Mouse (Mus musculus): ENCODE data around the gene Cth. TPM values are rescaled to one million over a fixed set of nuclear protein-coding genes. Genes with fewer than 3 reads are reported as not detected.

Cth gene
- polyA plus RNA-seq, 1 experiment from 2014 or later, result 16.8 TPM

DNA sequence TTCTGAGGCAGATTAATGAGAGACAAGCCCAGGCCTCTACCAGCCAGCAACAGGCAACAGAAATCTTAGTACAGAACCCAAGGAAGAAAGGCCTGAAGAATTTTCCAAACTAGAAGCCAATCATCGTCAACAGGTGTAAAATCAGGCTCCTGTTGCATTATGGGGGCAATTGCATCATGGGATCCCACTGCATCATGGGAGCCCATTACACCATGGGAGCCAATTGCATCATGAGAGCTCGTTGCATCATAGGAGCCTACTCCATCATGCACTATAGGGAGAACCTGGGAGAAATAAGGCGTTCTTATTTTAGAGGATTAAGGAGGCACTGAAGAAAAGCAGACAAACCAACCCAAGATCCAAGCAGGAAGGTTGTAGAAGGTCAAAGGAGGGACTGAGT, 27.2 kb downstream of the Cth start:
- Histone ChIP-seq H3K4me1 (no peaks in the 10 kb centered on the region), H3K9me3 (replicated peaks) (no peaks in the 10 kb centered on the region), H3K36me3 (no peaks in the 10 kb centered on the region), H3K27ac (replicated peaks) (no peak overlapping the region), H3K27me3 (ENCODE audit: low read depth, poor library complexity, severe bottlenecking) (no peaks in the 10 kb centered on the region), H3K4me3 (no peak overlapping the region)
- DNase-seq (ENCODE audit: low spot score), result no peak
- 90% methylated on average over 3 of the region's 3 CpGs for WGBS

- H3K27ac ChIP-seq (replicated peaks), result no peak overlapping the region
- no peaks in the 10 kb centered on the region for H3K4me1 ChIP-seq
- H3K9me3 ChIP-seq (replicated peaks), result no peaks in the 10 kb centered on the region
- no peaks in the 10 kb centered on the region for H3K36me3 ChIP-seq
- H3K4me3 ChIP-seq, result no peak overlapping the region
- DNase-seq (ENCODE audit: low spot score), result no peak
- no peaks in the 10 kb centered on the region for H3K27me3 ChIP-seq (ENCODE audit: low read depth, poor library complexity, severe bottlenecking)
Observed at GRCm38 (mm10) chr3:157891819-157892218, 33.1 kb downstream of the Cth start.

GRCm38 (mm10) chr3:157884081-157884643, 40.7 kb downstream of the Cth start:
- no peak for DNase-seq (ENCODE audit: low spot score)
- Histone ChIP-seq H3K36me3 (no peaks in the 10 kb centered on the region), H3K27me3 (ENCODE audit: low read depth, poor library complexity, severe bottlenecking) (no peaks in the 10 kb centered on the region), H3K27ac (replicated peaks) (no peak overlapping the region), H3K9me3 (replicated peaks) (no peaks in the 10 kb centered on the region), H3K4me1 (no peaks in the 10 kb centered on the region), H3K4me3 (no peak overlapping the region)
- WGBS, result 91% methylated on average over 6 of the region's 6 CpGs

DNA sequence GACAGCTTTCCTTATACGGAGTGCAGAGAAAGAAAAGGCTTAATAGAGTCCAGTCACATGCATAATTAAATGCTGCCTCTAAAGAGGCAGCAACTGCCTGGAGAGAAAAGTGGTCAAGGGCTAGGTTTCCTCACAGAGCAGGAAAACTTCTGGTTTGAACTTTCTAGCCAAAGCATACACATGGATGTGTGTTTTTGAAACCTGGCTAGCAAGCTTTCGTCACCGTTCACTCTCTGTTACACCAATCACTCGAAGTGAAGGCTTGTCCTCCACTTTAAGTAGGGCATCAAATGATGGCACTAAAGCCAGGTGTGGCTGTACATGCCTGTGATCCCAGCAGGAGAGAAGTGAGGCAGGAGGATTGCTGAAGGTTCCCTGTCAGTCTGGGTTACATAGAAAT, 41.8 kb downstream of the Cth start:
- Histone ChIP-seq H3K4me3 (no peak overlapping the region), H3K27me3 (ENCODE audit: low read depth, poor library complexity, severe bottlenecking) (no peaks in the 10 kb centered on the region), H3K36me3 (no peaks in the 10 kb centered on the region), H3K9me3 (replicated peaks) (no peaks in the 10 kb centered on the region), H3K4me1 (no peaks in the 10 kb centered on the region), H3K27ac (replicated peaks) (no peak overlapping the region)
- 83% methylated on average over 4 of the region's 4 CpGs for WGBS
- DNase-seq (ENCODE audit: low spot score), result no peak

DNA sequence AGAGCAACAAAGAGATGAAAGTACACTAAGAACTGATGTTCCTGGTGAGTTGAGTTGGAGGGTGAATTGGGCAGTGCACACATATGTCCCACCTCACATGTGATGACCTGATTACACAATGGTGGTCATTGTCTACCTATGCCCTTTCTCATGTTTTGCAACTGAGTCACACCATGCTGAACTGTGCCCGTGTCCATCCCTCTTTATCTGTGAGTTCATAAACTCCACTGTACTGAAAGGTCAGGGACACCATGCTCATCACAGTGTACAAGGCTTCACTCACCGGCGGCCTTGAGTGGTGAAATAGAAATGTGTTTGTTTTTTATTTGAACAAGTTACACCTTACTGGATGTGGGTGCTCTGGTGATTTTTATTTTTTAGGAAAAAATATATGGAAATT, 42.9 kb downstream of the Cth start:
- H3K36me3 ChIP-seq, result no peaks in the 10 kb centered on the region
- no peak for DNase-seq (ENCODE audit: low spot score)
- no peaks in the 10 kb centered on the region for H3K4me1 ChIP-seq
- no peaks in the 10 kb centered on the region for H3K9me3 ChIP-seq (replicated peaks)
- no peak overlapping the region for H3K27ac ChIP-seq (replicated peaks)
- no peaks in the 10 kb centered on the region for H3K27me3 ChIP-seq (ENCODE audit: low read depth, poor library complexity, severe bottlenecking)
- WGBS, result 91% methylated on average over 3 of the region's 3 CpGs
- no peak overlapping the region for H3K4me3 ChIP-seq

- Histone ChIP-seq H3K27ac (replicated peaks) (no peak overlapping the region), H3K36me3 (no peaks in the 10 kb centered on the region), H3K4me3 (no peak overlapping the region), H3K4me1 (no peaks in the 10 kb centered on the region), H3K9me3 (replicated peaks) (no peaks in the 10 kb centered on the region), H3K27me3 (ENCODE audit: low read depth, poor library complexity, severe bottlenecking) (no peaks in the 10 kb centered on the region)
- WGBS, result 98% methylated on average over 3 of the region's 3 CpGs
- no peak for DNase-seq (ENCODE audit: low spot score)
Observed at GRCm38 (mm10) chr3:157880983-157881382, 43.9 kb downstream of the Cth start.

- Histone ChIP-seq H3K4me1 (no peaks in the 10 kb centered on the region), H3K27ac (replicated peaks) (no peak overlapping the region), H3K4me3 (no peak overlapping the region), H3K9me3 (replicated peaks) (no peaks in the 10 kb centered on the region), H3K27me3 (ENCODE audit: low read depth, poor library complexity, severe bottlenecking) (no peaks in the 10 kb centered on the region), H3K36me3 (no peaks in the 10 kb centered on the region)
- no peak for DNase-seq (ENCODE audit: low spot score)
Observed at GRCm38 (mm10) chr3:157877847-157878246, 47.0 kb downstream of the Cth start.

- H3K4me3 ChIP-seq, result no peak overlapping the region
- H3K27ac ChIP-seq (replicated peaks), result no peak overlapping the region
- DNase-seq (ENCODE audit: low spot score), result peak; percentile 32
- H3K27me3 ChIP-seq (ENCODE audit: low read depth, poor library complexity, severe bottlenecking), result no peaks in the 10 kb centered on the region
- H3K36me3 ChIP-seq, result no peaks in the 10 kb centered on the region
- H3K4me1 ChIP-seq, result no peaks in the 10 kb centered on the region
- no peaks in the 10 kb centered on the region for H3K9me3 ChIP-seq (replicated peaks)
- 55% methylated on average over 11 of the region's 11 CpGs for WGBS
Observed at GRCm38 (mm10) chr3:157876439-157877156, 48.3 kb downstream of the Cth start.

GRCm38 (mm10) chr3:157872897-157873296, 52.0 kb downstream of the Cth start:
- H3K27me3 ChIP-seq (ENCODE audit: low read depth, poor library complexity, severe bottlenecking), result no peaks in the 10 kb centered on the region
- H3K4me1 ChIP-seq, result no peaks in the 10 kb centered on the region
- DNase-seq (ENCODE audit: low spot score), result no peak
- no peak overlapping the region for H3K4me3 ChIP-seq
- no peaks in the 10 kb centered on the region for H3K36me3 ChIP-seq
- 89% methylated on average over 4 of the region's 4 CpGs for WGBS
- H3K27ac ChIP-seq (replicated peaks), result no peak overlapping the region
- no peaks in the 10 kb centered on the region for H3K9me3 ChIP-seq (replicated peaks)

DNA sequence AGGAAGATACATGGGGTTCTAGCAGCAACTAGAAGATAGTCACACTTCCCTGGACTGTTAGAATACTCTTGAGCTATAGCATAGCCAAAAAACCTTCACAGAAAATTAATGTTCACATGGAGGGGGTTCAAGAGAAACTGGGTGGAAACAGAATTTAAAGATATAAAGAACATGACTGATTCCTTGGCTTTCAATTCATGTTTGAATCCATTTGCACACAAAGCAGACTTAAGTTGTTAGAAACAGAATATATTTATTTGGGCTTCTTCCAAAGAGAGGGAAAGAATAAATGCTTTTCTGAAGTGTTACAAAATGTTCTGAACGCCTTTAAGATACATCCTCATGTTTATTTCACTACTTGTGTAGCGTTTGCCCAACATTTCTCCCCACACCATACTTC, 57.0 kb downstream of the Cth start:
- no peaks in the 10 kb centered on the region for H3K36me3 ChIP-seq
- DNase-seq (ENCODE audit: low spot score), result no peak
- H3K9me3 ChIP-seq (replicated peaks), result no peaks in the 10 kb centered on the region
- H3K4me3 ChIP-seq, result no peak overlapping the region
- WGBS, result 90% methylated on average over 2 of the region's 2 CpGs
- no peaks in the 10 kb centered on the region for H3K27me3 ChIP-seq (ENCODE audit: low read depth, poor library complexity, severe bottlenecking)
- H3K27ac ChIP-seq (replicated peaks), result no peak overlapping the region
- no peaks in the 10 kb centered on the region for H3K4me1 ChIP-seq

DNA sequence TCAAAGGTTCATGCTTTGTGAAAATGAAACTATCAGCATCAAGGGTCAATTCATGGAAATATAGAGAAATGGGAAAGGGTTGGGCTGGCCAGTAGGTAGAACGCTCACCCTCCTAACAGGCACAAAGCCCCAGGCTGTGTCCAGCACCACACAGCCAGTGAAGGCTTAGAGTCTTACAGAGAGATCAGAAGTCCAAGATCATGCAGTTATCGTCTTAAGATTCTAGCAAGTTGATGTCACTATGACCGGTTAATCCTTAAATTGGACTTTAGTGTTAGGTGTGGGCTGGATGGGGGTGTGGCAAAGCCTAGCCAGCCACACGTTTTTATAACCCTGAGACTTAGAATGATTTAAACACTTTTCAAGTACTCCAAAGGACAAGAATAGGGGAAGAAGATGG, 58.6 kb downstream of the Cth start:
- DNase-seq (ENCODE audit: low spot score), result no peak
- H3K36me3 ChIP-seq, result no peaks in the 10 kb centered on the region
- no peak overlapping the region for H3K4me3 ChIP-seq
- H3K27me3 ChIP-seq (ENCODE audit: low read depth, poor library complexity, severe bottlenecking), result no peaks in the 10 kb centered on the region
- H3K4me1 ChIP-seq, result no peaks in the 10 kb centered on the region
- H3K9me3 ChIP-seq (replicated peaks), result no peaks in the 10 kb centered on the region
- WGBS, result 62% methylated on average over 4 of the region's 4 CpGs
- no peak overlapping the region for H3K27ac ChIP-seq (replicated peaks)

DNA sequence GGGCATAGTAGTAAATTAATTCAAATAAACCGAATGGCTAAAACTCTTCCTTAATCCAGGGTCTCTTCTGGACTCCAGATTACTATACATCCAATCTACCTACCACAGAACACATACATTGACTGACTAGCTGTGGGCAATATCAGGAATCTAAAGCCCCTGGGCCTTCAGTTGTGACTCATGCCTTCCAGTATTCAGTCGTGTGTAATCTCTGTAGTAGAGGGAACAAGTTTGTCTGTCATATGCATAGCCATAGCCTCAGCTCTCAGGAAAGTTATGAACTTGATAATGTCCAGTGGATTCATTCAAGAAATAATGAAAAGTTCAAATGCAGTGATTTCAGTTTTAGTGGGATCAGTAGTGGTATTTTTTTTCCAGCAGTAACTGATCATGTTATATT, 59.0 kb downstream of the Cth start:
- Histone ChIP-seq H3K27ac (replicated peaks) (no peak overlapping the region), H3K4me3 (no peak overlapping the region), H3K9me3 (replicated peaks) (no peaks in the 10 kb centered on the region), H3K27me3 (ENCODE audit: low read depth, poor library complexity, severe bottlenecking) (no peaks in the 10 kb centered on the region), H3K36me3 (no peaks in the 10 kb centered on the region), H3K4me1 (no peaks in the 10 kb centered on the region)
- no peak for DNase-seq (ENCODE audit: low spot score)
- 82% methylated on average over 2 of the region's 2 CpGs for WGBS

DNA sequence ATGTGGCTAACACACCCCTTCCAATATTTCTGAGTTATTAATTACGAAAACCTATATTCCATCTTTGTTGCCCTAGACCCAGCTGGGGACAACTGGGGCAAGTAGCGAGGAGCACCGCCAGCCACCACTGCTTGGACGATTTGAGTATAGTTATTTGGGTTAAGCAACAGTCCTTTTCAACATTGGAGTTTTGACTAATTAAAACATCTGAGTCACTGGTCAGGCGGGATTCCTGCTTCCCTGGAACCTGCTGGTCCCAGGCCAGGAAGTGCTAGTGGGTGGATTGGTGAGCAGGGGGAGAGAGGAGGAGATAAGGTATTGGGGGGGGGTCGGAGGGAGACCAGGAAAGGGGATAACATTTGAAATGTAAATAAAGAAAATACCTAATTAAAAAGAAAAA, 59.4 kb downstream of the Cth start:
- Histone ChIP-seq H3K27me3 (ENCODE audit: low read depth, poor library complexity, severe bottlenecking) (no peaks in the 10 kb centered on the region), H3K4me3 (no peak overlapping the region), H3K4me1 (no peaks in the 10 kb centered on the region), H3K27ac (replicated peaks) (no peak overlapping the region), H3K36me3 (no peaks in the 10 kb centered on the region), H3K9me3 (replicated peaks) (no peaks in the 10 kb centered on the region)
- DNase-seq (ENCODE audit: low spot score), result no peak
- WGBS, result 78% methylated on average over 6 of the region's 6 CpGs

DNA sequence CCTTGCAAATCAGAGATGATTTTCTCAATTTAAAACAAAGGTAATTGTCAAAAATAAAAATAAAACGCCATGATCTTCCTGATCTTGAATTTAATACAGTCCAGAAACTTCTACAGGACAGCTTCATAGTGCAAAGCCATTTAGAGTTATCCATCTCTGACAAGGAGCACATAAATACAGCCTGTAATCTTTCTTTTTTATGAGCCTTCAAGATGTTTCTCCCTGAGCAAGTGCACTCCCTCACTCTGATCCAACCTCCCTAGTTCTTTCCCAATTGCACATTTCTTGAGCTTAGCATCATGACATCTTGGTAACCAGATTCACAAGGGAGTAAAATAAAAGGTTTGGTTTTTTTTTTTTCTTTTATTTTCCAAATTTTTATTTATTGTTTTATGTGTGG, 72.1 kb downstream of the Cth start:
- Histone ChIP-seq H3K27me3 (ENCODE audit: low read depth, poor library complexity, severe bottlenecking) (no peaks in the 10 kb centered on the region), H3K27ac (replicated peaks) (no peak overlapping the region), H3K36me3 (no peaks in the 10 kb centered on the region), H3K4me1 (peaks cover 8% of the 10 kb centered on the region; the same call in 1 of the 2 replicates), H3K4me3 (no peak overlapping the region), H3K9me3 (replicated peaks) (no peaks in the 10 kb centered on the region)
- 52% methylated on average over 1 of the region's 1 CpGs for WGBS
- DNase-seq (ENCODE audit: low spot score), result no peak

Measured in midbrain, embryonic 10.5 days (tissue).